Mouse (Mus musculus) liver, embryonic 16.5 days (tissue): ENCODE measurements around the gene Mctp1. TPM values are rescaled to one million over a fixed set of nuclear protein-coding genes. Genes with fewer than 3 reads are reported as not detected.
"Not testable (repeated sequence)": the region's sequence is repeated elsewhere in the genome, so short reads cannot be mapped to it uniquely, and the experiment has no call there.

Source experiments
- ATAC-seq: fragments of 200-750 bp; cut with Nextera tagmentation; 2 replicates; pipeline ENCODE4 v1.8.0; 2017; ENCODE audit warnings: low read depth, mild to moderate bottlenecking, moderate number of reproducible peaks, moderate library complexity
- H3K27ac ChIP-seq: fragments of 300-500 bp; sonication (generic); 2 replicates; pipeline ENCODE4 v1.5.1; 2014; ENCODE audit warnings: mild to moderate bottlenecking, low read length
- H3K27me3 ChIP-seq: fragments of 300-500 bp; sonication (generic); 2 replicates; pipeline ENCODE4 v1.6.1; 2014; ENCODE audit warnings: low read depth, low read length, mixed read lengths; ENCODE audit not compliant: control insufficient read depth, insufficient read depth
- H3K36me3 ChIP-seq: fragments of 300-500 bp; sonication (generic); 2 replicates; pipeline ENCODE4 v1.6.1; 2014; ENCODE audit warnings: mild to moderate bottlenecking; ENCODE audit not compliant: control insufficient read depth, insufficient read depth
- H3K4me1 ChIP-seq: fragments of 300-500 bp; sonication (generic); 2 replicates; pipeline ENCODE4 v1.6.1; 2014; ENCODE audit warnings: low read depth, low read length, mixed read lengths; ENCODE audit not compliant: control insufficient read depth
- H3K4me2 ChIP-seq: fragments of 300-500 bp; sonication (generic); 2 replicates; pipeline ENCODE4 v1.6.1; 2014; ENCODE audit warnings: low read depth, low read length, mixed read lengths
- H3K4me3 ChIP-seq: fragments of 300-500 bp; sonication (generic); 2 replicates; pipeline ENCODE4 v1.5.1; 2014; ENCODE audit warnings: low read depth, mild to moderate bottlenecking, low read length
- H3K9ac ChIP-seq: fragments of 300-500 bp; sonication (generic); 2 replicates; pipeline ENCODE4 v1.6.1; 2014; ENCODE audit warnings: low read depth, low read length
- H3K9me3 ChIP-seq: fragments of 300-500 bp; sonication (generic); replicated peaks from 2 replicates; pipeline ENCODE4 v1.6.1; 2016; ENCODE audit warnings: low read length; ENCODE audit not compliant: control insufficient read depth
- WGBS: fragments of 180-500 bp; shearing (Covaris S2); extraction: QIAGEN DNeasy Blood & Tissue Kit; methylation state at CpG from one replicate; pipeline ENCODE4 v1.1.7; 2014; ENCODE audit not compliant: insufficient replicate concordance; 5-methylcytosine and 5-hydroxymethylcytosine counted together
- polyA plus RNA-seq: library from polyadenylated mRNA; unstranded; fragments of >200 nt; fragmentation: Nextera tagmentation; extraction: Ambion mirVana; gene quantifications from 2 replicates; pipeline ENCODE4 v1.2.1, GENCODE M21; 2015

Gene Mctp1
- polyA plus RNA-seq, 1 experiment from 2014 or later: 2.4 TPM

DNA sequence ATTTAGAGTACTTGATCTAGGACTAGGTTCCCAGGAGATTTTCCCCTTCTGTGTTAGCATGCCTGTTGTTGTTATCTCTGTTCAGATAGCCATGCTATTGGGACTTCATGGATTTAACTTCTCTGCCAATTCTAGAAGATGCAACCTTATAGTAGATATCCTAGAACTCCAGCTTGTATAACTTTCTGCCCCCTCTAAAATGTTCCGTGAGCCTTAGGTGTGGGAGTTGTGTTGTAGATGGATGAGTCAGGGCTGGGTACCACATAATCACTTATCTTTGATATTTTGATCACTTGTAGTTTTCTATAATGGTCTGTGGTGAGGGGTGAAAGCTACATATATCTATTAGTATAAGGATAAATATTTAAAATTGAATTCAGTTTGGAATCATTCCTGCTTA is 54.4 kb downstream of the Mctp1 start:
- WGBS: 85% methylated on average over 1 of the region's 1 CpGs
- no peaks in the 10 kb centered on the region for H3K9me3 ChIP-seq

GRCm38 (mm10) chr13:76446059-76446458 is 61.7 kb downstream of the Mctp1 start:
- Histone ChIP-seq H3K27ac (no peak overlapping the region), H3K27me3 (no peaks in the 10 kb centered on the region), H3K4me2 (no peak overlapping the region), H3K4me1 (no peaks in the 10 kb centered on the region), H3K4me3 (no peak overlapping the region), H3K9me3 (no peaks in the 10 kb centered on the region), H3K36me3 (no peaks in the 10 kb centered on the region), H3K9ac (no peak overlapping the region)
- 19% methylated on average over 1 of the region's 1 CpGs for WGBS
- ATAC-seq: no peak

More for the DNA sequence above, 54.4 kb downstream of the Mctp1 start:
- Histone ChIP-seq H3K4me3 (no peak overlapping the region), H3K27me3 (no peaks in the 10 kb centered on the region), H3K9ac (no peak overlapping the region), H3K27ac (no peak overlapping the region), H3K4me2 (no peak overlapping the region), H3K4me1 (no peaks in the 10 kb centered on the region), H3K36me3 (no peaks in the 10 kb centered on the region)
- no peak for ATAC-seq

- H3K27ac ChIP-seq: no peak overlapping the region
- no peak overlapping the region for H3K9ac ChIP-seq
- H3K36me3 ChIP-seq: no peaks in the 10 kb centered on the region
- ATAC-seq: no peak
- H3K4me1 ChIP-seq: no peaks in the 10 kb centered on the region
- no peak overlapping the region for H3K4me2 ChIP-seq
- H3K27me3 ChIP-seq: no peaks in the 10 kb centered on the region
- no peak overlapping the region for H3K4me3 ChIP-seq
- no peaks in the 10 kb centered on the region for H3K9me3 ChIP-seq
- 53% methylated on average over 1 of the region's 1 CpGs for WGBS
Observed at GRCm38 (mm10) chr13:76447528-76447927, 63.2 kb downstream of the Mctp1 start.

GRCm38 (mm10) chr13:76451526-76451925 is 67.2 kb downstream of the Mctp1 start:
- H3K9ac ChIP-seq, H3K36me3 ChIP-seq, H3K4me3 ChIP-seq, H3K4me2 ChIP-seq, H3K27ac ChIP-seq, H3K4me1 ChIP-seq, H3K27me3 ChIP-seq, H3K9me3 ChIP-seq, ATAC-seq: not testable (repeated sequence)
- WGBS: 59% methylated on average over 3 of the region's 3 CpGs

DNA sequence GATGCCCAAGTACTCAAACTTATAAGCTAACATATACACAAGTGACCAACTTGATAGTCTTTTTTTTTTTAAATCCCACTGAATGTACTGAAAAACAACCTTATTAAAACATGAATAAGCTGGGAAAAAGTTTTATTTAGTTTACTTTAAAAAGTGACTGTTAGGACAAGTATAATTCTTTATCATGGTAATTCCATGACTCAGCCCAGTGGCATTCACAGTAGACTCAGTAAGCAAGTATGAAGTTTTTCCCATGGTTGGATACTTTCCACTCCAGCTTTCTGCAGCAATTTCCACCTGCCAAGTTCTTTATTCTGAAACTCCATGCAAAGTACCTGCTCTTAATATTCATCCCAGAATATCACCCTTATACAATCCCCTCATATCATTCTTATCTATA is 97.3 kb downstream of the Mctp1 start:
- no peak overlapping the region for H3K27ac ChIP-seq
- ATAC-seq: no peak
- H3K4me3 ChIP-seq: no peak overlapping the region
- H3K36me3 ChIP-seq: no peaks in the 10 kb centered on the region
- H3K4me2 ChIP-seq: no peak overlapping the region
- no peaks in the 10 kb centered on the region for H3K4me1 ChIP-seq
- no peak overlapping the region for H3K9ac ChIP-seq
- H3K9me3 ChIP-seq: no peaks in the 10 kb centered on the region
- H3K27me3 ChIP-seq: no peaks in the 10 kb centered on the region

DNA sequence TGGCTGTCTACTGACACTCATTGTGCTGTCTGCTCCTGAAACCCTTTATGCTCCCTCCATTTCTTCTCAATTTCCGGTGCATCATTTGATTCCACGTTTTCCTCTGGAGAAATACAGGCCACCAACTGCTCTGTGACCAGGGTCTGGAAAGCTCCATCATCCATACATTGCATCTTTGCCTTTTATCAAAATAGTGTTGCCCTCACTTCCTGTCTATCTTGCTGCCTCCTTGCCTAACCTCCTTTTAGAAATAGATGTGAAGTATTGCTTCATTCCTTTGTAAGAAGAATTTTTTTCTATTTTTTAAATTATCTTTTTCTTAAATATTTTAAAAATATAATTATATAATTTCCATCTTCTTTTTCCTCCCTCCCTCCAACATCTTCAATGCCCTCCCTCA is 98.7 kb downstream of the Mctp1 start:
- H3K9ac ChIP-seq: no peak overlapping the region
- no peak overlapping the region for H3K4me2 ChIP-seq
- H3K4me3 ChIP-seq: no peak overlapping the region
- 56% methylated on average over 2 of the region's 2 CpGs for WGBS
- no peaks in the 10 kb centered on the region for H3K36me3 ChIP-seq
- H3K4me1 ChIP-seq: no peaks in the 10 kb centered on the region
- H3K27me3 ChIP-seq: no peaks in the 10 kb centered on the region
- H3K9me3 ChIP-seq: no peaks in the 10 kb centered on the region
- no peak overlapping the region for H3K27ac ChIP-seq
- no peak for ATAC-seq

- no peaks in the 10 kb centered on the region for H3K4me1 ChIP-seq
- H3K36me3 ChIP-seq: no peaks in the 10 kb centered on the region
- 39% methylated on average over 2 of the region's 2 CpGs for WGBS
- no peak overlapping the region for H3K9ac ChIP-seq
- ATAC-seq: no peak
- H3K9me3 ChIP-seq: no peaks in the 10 kb centered on the region
- H3K4me2 ChIP-seq: no peak overlapping the region
- no peak overlapping the region for H3K4me3 ChIP-seq
- no peaks in the 10 kb centered on the region for H3K27me3 ChIP-seq
- no peak overlapping the region for H3K27ac ChIP-seq
Observed at GRCm38 (mm10) chr13:76484086-76484709, 99.9 kb downstream of the Mctp1 start.

GRCm38 (mm10) chr13:76515896-76516295 is 131.6 kb downstream of the Mctp1 start:
- H3K4me2 ChIP-seq: no peak overlapping the region
- H3K27ac ChIP-seq: no peak overlapping the region
- 57% methylated on average over 2 of the region's 2 CpGs for WGBS
- no peaks in the 10 kb centered on the region for H3K9me3 ChIP-seq
- no peak overlapping the region for H3K9ac ChIP-seq
- H3K4me3 ChIP-seq: no peak overlapping the region
- no peaks in the 10 kb centered on the region for H3K4me1 ChIP-seq
- no peaks in the 10 kb centered on the region for H3K36me3 ChIP-seq
- ATAC-seq: no peak
- H3K27me3 ChIP-seq: no peaks in the 10 kb centered on the region

DNA sequence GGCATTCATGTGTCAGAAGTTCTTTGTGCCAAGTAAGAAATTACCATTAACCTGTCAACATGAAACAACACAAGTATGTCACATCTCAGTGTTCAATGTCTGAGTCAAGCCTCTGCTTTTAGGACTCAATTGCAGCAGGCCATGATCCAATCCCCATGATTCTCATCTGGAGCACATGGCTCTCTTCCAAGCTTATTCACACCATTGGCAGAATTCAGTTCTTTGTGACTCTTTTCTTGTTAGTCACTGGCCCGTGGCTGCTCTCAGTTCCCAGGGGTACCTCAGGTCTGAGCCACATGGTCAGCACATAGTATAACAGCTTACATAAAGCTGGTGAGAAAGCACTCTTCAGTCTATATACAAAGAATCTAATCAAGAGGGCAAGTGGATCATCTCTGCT is 138.8 kb downstream of the Mctp1 start:
- ATAC-seq: no peak
- no peaks in the 10 kb centered on the region for H3K27me3 ChIP-seq
- no peaks in the 10 kb centered on the region for H3K4me1 ChIP-seq
- 67% methylated on average over 1 of the region's 1 CpGs for WGBS
- H3K4me3 ChIP-seq: no peak overlapping the region
- no peak overlapping the region for H3K27ac ChIP-seq
- H3K9me3 ChIP-seq: no peaks in the 10 kb centered on the region
- H3K9ac ChIP-seq: no peak overlapping the region
- H3K36me3 ChIP-seq: no peaks in the 10 kb centered on the region
- no peak overlapping the region for H3K4me2 ChIP-seq
